Mouse (Mus musculus) heart, postnatal 0 days (tissue): Measurements from ENCODE around the gene Rho.

Source experiments
- CTCF ChIP-seq: IDR thresholded peaks from 2 replicates; pipeline ENCODE4 v1.5.1; 2016; ENCODE audit warnings: antibody characterized with exemption, control low read depth, low read depth
- EP300 ChIP-seq: IDR thresholded peaks from 2 replicates; pipeline ENCODE4 v1.6.1; 2016; ENCODE audit warnings: antibody characterized with exemption, low read depth

GRCm38 (mm10) chr6:115946389-115946788, 14.8 kb downstream of the Rho start:
- no peak for TF ChIP-seq CTCF
- TF ChIP-seq EP300: no peak
